Mouse (Mus musculus) adrenal gland, adult 8-10 months (tissue): ENCODE data around the gene Cops8. TPM values are rescaled to one million over a fixed set of nuclear protein-coding genes. Genes with fewer than 3 reads are reported as not detected.

Experiments used
- DNase-seq: peaks from one replicate; pipeline ENCODE4 v3.0.0; 2022
- total RNA-seq, 4 experiments: library from RNA; stranded (reverse); gene quantifications; 2 replicates each; pipeline ENCODE4 v1.2.4; 2022

Cops8 gene
- total RNA-seq, 4 experiments from 2014 or later: 65.9 to 107 (median 91.5) TPM

GRCm38 (mm10) chr1:90651781-90652180 is 49.0 kb downstream of the Cops8 start:
- no peak for DNase-seq

DNA sequence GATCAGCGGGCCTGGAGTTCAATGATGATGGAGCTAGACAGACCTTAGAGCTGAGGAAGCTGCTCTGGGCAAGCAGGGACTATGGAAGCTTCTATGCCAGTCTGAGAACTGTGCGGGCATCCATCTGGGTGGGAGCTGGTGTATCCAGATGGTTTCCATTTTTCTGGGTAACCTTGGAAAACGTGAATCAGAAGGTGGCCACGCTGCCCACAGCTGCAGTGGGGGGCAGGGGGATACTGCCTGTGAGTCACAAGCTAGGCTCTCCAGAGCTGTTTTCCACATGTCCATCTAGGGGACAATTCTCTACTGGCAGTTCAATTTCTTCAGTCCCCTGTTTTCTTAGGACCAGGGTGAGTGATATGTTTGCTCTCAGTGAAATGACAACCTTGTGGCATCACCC is 49.8 kb downstream of the Cops8 start:
- DNase-seq: no peak

DNA sequence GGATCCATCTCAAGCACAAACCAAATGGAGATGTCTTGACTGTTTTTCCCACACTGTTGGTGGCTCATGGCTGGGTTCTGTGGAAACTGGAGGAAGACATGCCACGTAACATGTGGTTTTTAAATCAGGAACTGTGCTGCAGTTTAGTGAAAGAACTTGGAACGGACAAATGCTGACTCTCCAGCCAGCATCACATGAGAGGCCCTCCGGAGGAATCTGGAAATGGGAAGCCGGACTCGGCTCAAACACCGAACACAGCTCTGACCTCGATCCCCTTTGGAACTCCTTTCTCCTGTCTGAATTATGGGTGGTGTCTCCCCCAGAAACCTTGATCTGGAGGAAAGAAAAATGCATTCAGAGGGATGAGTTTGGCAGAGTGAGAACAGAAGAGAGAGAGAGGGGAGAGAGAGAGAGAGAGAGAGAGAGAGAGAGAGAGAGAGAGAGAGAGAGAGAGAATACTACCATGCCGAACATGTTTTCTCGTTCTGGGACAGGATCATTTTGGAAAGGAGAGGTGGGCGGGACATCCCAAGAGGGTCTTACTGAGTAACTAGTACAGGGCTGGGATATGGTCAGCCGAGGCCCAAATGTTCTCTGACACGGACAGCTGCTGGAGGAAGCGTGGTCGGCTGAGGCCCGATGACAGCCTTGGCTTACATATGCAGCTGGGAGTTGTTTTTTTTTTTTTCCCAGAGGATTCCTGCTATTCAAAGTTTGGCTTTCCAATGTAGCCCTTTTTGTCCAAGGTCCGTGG is 53.9 kb downstream of the Cops8 start:
- no peak for DNase-seq

GRCm38 (mm10) chr1:90657292-90658050 is 54.7 kb downstream of the Cops8 start:
- no peak for DNase-seq

GRCm38 (mm10) chr1:90658581-90658980 is 55.8 kb downstream of the Cops8 start:
- no peak for DNase-seq

- no peak for DNase-seq
These were observed 57.4 kb downstream of the Cops8 start for GRCm38 (mm10) chr1:90660150-90660549.

- DNase-seq: no peak
These were observed 59.7 kb downstream of the Cops8 start for GRCm38 (mm10) chr1:90662491-90662890.

Other genes starting within 250 kb of the Cops8 start
- gene Col6a3, start 241.0 kb downstream of the Cops8 start, total RNA-seq: 10 to 100 TPM; 14.7 to 40.9 (median 19.8) TPM